28 mouse cellular contexts compared by ENCODE assay signal in the genomic region with DNA sequence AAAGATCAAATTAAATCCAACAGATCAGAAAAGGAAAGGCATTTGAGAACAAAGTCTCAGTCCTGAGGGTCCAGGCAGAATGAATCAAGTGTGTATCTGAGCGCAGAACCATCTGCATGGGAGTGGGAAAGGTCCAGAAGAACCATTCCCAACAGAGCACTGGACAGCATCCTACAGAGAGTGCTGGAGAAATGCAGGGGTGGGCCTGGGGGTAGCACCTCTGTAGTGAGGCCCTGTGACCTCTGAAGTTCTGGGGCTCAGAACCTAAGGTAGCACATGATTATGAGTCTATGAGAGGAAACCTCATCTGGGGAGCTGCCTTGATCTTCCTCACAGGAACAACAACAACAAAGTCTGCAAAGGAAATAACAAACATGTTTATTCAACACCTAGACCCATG.
"Had no signal": no experiment of that assay in that cellular context is flagged by ENCODE, and none has a peak within 500 bp of the region (broad histone marks: within the 10 kb centered on the region; RNA-seq: fewer than 3 reads in every experiment).

No protein-coding gene starts in this region.

- DNase-seq: cerebellum, adult 2 months; cerebellum, adult 8-10 months; cerebellum, adult 9-10 months; cerebellum, adult 9-11 months; cerebellum, postnatal 10 days; cerebellum, postnatal 14 days; cerebellum, postnatal 25 days; cerebellum, postnatal 36 days; embryo, embryonic 11 days; forebrain, postnatal 0 days; gastrocnemius, adult 2 months; gastrocnemius, postnatal 10 days; gastrocnemius, postnatal 14 days; gastrocnemius, postnatal 25 days; gastrocnemius, postnatal 36 days; heart, adult 18-20 months; heart, adult 2 months had no signal

- H3K27ac ChIP-seq: embryonic facial prominence, embryonic 10.5 days; embryonic facial prominence, embryonic 12.5 days; embryonic facial prominence, embryonic 13.5 days; embryonic facial prominence, embryonic 15.5 days; forebrain, embryonic 10.5 days; forebrain, embryonic 12.5 days; forebrain, embryonic 13.5 days; forebrain, embryonic 15.5 days; gastrocnemius, adult 2 months; heart, adult 2 months had no signal

- H3K4me2 ChIP-seq: embryonic facial prominence, embryonic 12.5 days; embryonic facial prominence, embryonic 13.5 days; embryonic facial prominence, embryonic 15.5 days; forebrain, embryonic 12.5 days; forebrain, embryonic 13.5 days; forebrain, embryonic 15.5 days had no signal

- H3K9me3 ChIP-seq: embryonic facial prominence, embryonic 10.5 days; embryonic facial prominence, embryonic 12.5 days; embryonic facial prominence, embryonic 13.5 days; embryonic facial prominence, embryonic 15.5 days; forebrain, embryonic 10.5 days; forebrain, embryonic 12.5 days; forebrain, embryonic 13.5 days; forebrain, embryonic 15.5 days had no signal

- ATAC-seq: forebrain, embryonic 13.5 days; forebrain, embryonic 14.5 days; forebrain, embryonic 15.5 days; forebrain, embryonic 16.5 days; forebrain, postnatal 0 days had no signal

- H3K27me3 ChIP-seq: embryonic facial prominence, embryonic 12.5 days; embryonic facial prominence, embryonic 13.5 days; embryonic facial prominence, embryonic 15.5 days; forebrain, embryonic 12.5 days; forebrain, embryonic 13.5 days; forebrain, embryonic 15.5 days had no signal

- H3K4me3 ChIP-seq: embryonic facial prominence, embryonic 10.5 days; embryonic facial prominence, embryonic 12.5 days; embryonic facial prominence, embryonic 13.5 days; embryonic facial prominence, embryonic 15.5 days; erythroblast, embryonic 14.5 days; forebrain, embryonic 10.5 days; forebrain, embryonic 12.5 days; forebrain, embryonic 13.5 days; forebrain, embryonic 15.5 days; gastrocnemius, adult 2 months; heart, adult 2 months had no signal

- H3K9ac ChIP-seq: embryonic facial prominence, embryonic 12.5 days; embryonic facial prominence, embryonic 13.5 days; embryonic facial prominence, embryonic 15.5 days; forebrain, embryonic 12.5 days; forebrain, embryonic 13.5 days; forebrain, embryonic 15.5 days; forebrain, postnatal 0 days had no signal

- H3K36me3 ChIP-seq: embryonic facial prominence, embryonic 10.5 days; embryonic facial prominence, embryonic 12.5 days; embryonic facial prominence, embryonic 13.5 days; embryonic facial prominence, embryonic 15.5 days; forebrain, embryonic 10.5 days; forebrain, embryonic 12.5 days; forebrain, embryonic 15.5 days had no signal
